Mouse (Mus musculus): ENCODE measurements around the gene Bloc1s5. TPM values are rescaled to one million over a fixed set of nuclear protein-coding genes. Genes with fewer than 3 reads are reported as not detected.

Gene Bloc1s5
- polyA plus RNA-seq, 1 experiment from 2014 or later, result 26.2 TPM

DNA sequence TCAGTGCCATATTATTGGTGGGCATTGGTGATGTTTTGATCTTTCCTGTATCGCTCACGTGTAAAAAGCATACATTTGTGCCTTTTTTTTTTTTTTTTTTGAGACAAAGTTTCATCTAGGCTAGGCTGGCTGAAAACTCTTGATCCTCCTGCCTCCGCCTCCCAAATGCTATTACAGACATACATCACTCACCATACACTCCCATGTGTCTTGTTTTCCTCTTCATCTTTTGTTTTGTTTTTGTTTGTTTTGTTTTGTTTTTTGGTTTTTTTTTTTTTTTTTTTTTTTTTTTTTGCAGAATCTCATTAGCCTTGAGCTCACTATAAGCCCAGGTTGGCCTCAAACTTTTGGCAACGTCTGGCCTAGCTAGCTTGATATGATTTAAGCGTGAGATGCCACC, 47.6 kb downstream of the Bloc1s5 start:
- Histone ChIP-seq H3K4me3 (no peak overlapping the region), H3K4me2 (replicated peaks) (no peak overlapping the region), H3K4me1 (no peaks in the 10 kb centered on the region), H3K9me3 (no peaks in the 10 kb centered on the region), H3K27ac (replicated peaks) (no peak overlapping the region), H3K9ac (replicated peaks) (no peak overlapping the region), H3K36me3 (no peaks in the 10 kb centered on the region), H3K27me3 (no peaks in the 10 kb centered on the region)
- ATAC-seq (ENCODE audit: low FRiP score, low read depth), result no peak
- 89% methylated on average over 5 of the region's 5 CpGs for WGBS

- Histone ChIP-seq H3K4me2 (replicated peaks) (no peak overlapping the region), H3K4me1 (no peaks in the 10 kb centered on the region), H3K36me3 (no peaks in the 10 kb centered on the region), H3K27me3 (no peaks in the 10 kb centered on the region), H3K9ac (replicated peaks) (no peak overlapping the region), H3K4me3 (no peak overlapping the region), H3K9me3 (no peaks in the 10 kb centered on the region), H3K27ac (replicated peaks) (no peak overlapping the region)
- WGBS, result 87% methylated on average over 4 of the region's 4 CpGs
- ATAC-seq (ENCODE audit: low FRiP score, low read depth), result no peak
These were observed 48.5 kb downstream of the Bloc1s5 start for GRCm38 (mm10) chr13:38586451-38586850.

DNA sequence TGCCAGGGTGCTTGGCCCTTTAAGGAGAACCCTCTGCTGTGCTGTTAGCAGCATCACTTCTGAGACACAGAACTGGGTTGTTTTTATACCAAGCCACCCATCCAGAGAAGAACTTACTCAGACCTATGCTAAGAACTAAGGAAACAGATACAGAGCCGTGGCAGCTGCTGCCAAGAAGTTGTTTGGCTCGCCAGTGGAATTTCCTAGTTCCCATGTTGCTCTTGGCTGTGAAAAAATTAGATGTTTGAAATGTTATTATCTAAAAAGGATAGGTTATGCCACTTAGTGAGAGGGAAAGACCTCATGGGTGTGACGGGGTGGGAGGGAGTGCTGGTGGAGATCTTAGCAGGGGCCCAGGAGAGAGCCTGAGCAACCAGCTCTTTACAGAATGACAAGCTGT, 52.1 kb downstream of the Bloc1s5 start:
- Histone ChIP-seq H3K4me1 (no peaks in the 10 kb centered on the region), H3K36me3 (no peaks in the 10 kb centered on the region), H3K9me3 (no peaks in the 10 kb centered on the region), H3K4me3 (no peak overlapping the region), H3K9ac (replicated peaks) (no peak overlapping the region), H3K27me3 (no peaks in the 10 kb centered on the region), H3K27ac (replicated peaks) (no peak overlapping the region), H3K4me2 (replicated peaks) (no peak overlapping the region)
- no peak for ATAC-seq (ENCODE audit: low FRiP score, low read depth)
- WGBS, result 93% methylated on average over 3 of the region's 3 CpGs

DNA sequence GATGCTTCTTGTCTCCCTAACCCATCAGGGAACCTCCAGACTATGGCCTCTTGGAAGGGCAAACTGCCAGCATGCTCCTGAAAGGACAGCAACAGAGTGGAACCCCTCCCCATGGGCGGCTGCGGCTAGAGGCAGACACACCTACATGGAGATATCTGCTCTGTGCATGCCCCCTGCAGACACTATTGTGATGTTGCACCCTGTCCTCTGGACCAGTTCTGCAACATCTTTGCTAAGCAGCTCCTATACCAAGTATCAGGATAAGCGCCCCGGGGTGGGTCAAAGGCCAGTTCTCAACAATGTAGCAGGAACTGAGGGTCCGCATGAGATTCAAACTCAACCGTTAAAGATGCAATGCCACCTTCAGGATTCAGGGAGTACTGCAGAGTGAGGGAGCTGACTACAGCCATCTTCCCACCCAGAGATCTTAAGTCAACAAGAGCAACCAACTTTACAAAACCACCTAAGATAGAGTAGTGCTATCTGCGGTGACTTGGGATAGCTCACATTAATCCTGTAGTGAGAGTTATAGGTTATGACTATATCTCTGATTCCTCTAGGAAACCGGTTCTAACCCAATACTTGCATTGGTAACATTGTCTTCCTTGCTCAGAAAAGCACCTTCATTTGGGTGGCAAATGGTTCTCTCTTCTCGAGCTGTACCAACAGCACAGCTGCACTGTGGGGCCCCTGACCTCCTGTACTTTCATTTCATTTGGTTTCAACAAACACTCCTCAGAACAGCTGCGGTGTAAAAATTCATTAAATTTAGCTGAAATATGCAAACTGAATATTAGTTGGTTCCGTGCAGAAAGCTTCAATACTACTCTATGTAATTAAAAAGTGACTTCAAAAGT, 54.1 kb downstream of the Bloc1s5 start:
- H3K4me2 ChIP-seq (replicated peaks), result no peak overlapping the region
- 70% methylated on average over 11 of the region's 11 CpGs for WGBS
- H3K9ac ChIP-seq (replicated peaks), result no peak overlapping the region
- no peaks in the 10 kb centered on the region for H3K36me3 ChIP-seq
- no peaks in the 10 kb centered on the region for H3K4me1 ChIP-seq
- H3K9me3 ChIP-seq, result no peaks in the 10 kb centered on the region
- no peak for ATAC-seq (ENCODE audit: low FRiP score, low read depth)
- H3K4me3 ChIP-seq, result no peak overlapping the region
- H3K27me3 ChIP-seq, result no peaks in the 10 kb centered on the region
- H3K27ac ChIP-seq (replicated peaks), result no peak overlapping the region

DNA sequence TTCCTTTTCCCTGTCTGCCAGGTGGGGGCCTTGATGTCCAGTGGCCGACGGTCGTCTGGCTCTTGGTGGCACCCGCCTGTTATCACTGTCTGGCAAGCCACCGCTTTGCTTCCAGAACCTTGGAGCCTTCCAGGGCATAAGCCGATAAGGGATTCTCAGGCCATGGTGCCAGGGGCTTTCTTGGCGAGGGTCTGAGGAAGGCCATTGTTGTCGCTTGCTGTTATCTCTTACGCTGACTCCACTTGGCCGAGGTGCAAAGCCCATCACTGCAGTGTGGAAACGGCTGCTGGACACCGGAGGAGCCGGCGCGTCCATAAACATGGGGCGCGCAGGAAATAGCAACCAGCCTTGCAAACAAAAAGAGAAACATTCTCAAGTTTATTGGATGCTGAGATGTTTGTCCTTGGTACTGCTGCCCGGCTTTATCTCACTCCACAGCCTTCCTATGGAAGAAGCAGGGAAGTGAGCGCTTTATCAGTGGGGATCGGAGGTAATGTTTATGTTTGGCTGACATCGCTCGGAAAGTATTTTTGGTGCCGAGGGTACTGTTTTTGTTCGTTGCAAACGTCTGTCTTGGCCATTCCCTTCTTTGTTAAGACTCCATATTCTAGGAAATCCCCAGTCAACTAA, 54.8 kb downstream of the Bloc1s5 start:
- ATAC-seq (ENCODE audit: low FRiP score, low read depth), result no peak
- Histone ChIP-seq H3K9ac (replicated peaks) (no peak overlapping the region), H3K27ac (replicated peaks) (no peak overlapping the region), H3K4me2 (replicated peaks) (no peak overlapping the region), H3K4me3 (no peak overlapping the region), H3K4me1 (no peaks in the 10 kb centered on the region), H3K27me3 (no peaks in the 10 kb centered on the region), H3K9me3 (no peaks in the 10 kb centered on the region), H3K36me3 (no peaks in the 10 kb centered on the region)
- WGBS, result 80% methylated on average over 25 of the region's 25 CpGs

GRCm38 (mm10) chr13:38574668-38575067, 60.2 kb downstream of the Bloc1s5 start:
- ATAC-seq (ENCODE audit: low FRiP score, low read depth), result no peak
- Histone ChIP-seq H3K27ac (replicated peaks) (no peak overlapping the region), H3K4me1 (no peaks in the 10 kb centered on the region), H3K4me3 (no peak overlapping the region), H3K36me3 (no peaks in the 10 kb centered on the region), H3K9ac (replicated peaks) (no peak overlapping the region), H3K4me2 (replicated peaks) (no peak overlapping the region), H3K27me3 (no peaks in the 10 kb centered on the region), H3K9me3 (no peaks in the 10 kb centered on the region)
- WGBS, result 81% methylated on average over 3 of the region's 3 CpGs

DNA sequence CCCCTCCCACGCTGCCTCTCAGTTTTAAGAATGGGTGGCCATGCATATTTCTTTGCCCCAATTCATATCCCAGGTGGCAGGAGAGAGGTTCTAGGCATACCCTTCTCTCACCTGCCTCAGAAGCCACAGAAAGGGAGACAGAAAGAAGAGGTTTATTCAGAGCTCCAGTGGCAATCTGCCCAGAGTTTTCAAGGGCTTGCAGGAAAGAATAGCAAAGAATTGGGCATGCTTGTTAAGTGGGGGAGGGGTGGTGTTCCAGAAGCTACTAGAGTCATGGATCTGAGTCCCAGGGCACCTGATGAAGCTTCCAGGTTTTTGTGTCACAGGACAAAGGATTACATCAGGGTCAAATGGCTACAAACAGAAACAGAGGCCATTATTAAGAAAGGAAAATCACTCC, 61.6 kb downstream of the Bloc1s5 start:
- Histone ChIP-seq H3K4me3 (no peak overlapping the region), H3K4me2 (replicated peaks) (no peak overlapping the region), H3K9me3 (no peaks in the 10 kb centered on the region), H3K9ac (replicated peaks) (no peak overlapping the region), H3K27ac (replicated peaks) (no peak overlapping the region), H3K36me3 (no peaks in the 10 kb centered on the region), H3K27me3 (no peaks in the 10 kb centered on the region), H3K4me1 (no peaks in the 10 kb centered on the region)
- no peak for ATAC-seq (ENCODE audit: low FRiP score, low read depth)
- WGBS, result 92% methylated on average over 1 of the region's 1 CpGs

DNA sequence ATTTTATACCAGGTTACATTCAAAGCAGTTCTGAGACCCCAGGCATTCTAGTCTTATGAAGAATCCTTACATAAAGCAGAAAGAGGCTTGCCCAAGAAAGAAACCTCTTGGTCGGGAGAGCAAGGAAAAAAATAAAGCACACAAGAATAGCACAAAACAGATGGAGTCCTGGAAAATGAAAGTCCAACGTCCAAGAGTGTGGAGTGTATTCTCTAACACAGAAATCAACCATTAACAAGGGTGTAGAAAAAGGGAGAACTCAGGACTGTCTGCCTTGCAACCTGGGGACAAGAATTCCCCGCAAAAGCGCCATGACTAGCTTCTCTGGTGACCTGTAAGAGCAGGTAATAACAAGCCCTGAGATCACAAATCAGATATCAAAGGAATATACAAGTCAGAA, 69.7 kb downstream of the Bloc1s5 start:
- Histone ChIP-seq H3K36me3 (no peaks in the 10 kb centered on the region), H3K27me3 (no peaks in the 10 kb centered on the region), H3K27ac (replicated peaks) (no peak overlapping the region), H3K9me3 (no peaks in the 10 kb centered on the region), H3K4me1 (no peaks in the 10 kb centered on the region), H3K4me2 (replicated peaks) (no peak overlapping the region), H3K9ac (replicated peaks) (no peak overlapping the region), H3K4me3 (no peak overlapping the region)
- 92% methylated on average over 4 of the region's 4 CpGs for WGBS
- no peak for ATAC-seq (ENCODE audit: low FRiP score, low read depth)

GRCm38 (mm10) chr13:38554611-38555010, 80.3 kb downstream of the Bloc1s5 start:
- no peak for ATAC-seq (ENCODE audit: low FRiP score, low read depth)
- WGBS, result 77% methylated on average over 11 of the region's 11 CpGs
- Histone ChIP-seq H3K9ac (replicated peaks) (no peak overlapping the region), H3K9me3 (no peaks in the 10 kb centered on the region), H3K4me3 (no peak overlapping the region), H3K27ac (replicated peaks) (no peak overlapping the region), H3K4me2 (replicated peaks) (no peak overlapping the region), H3K36me3 (no peaks in the 10 kb centered on the region), H3K4me1 (no peaks in the 10 kb centered on the region), H3K27me3 (no peaks in the 10 kb centered on the region)

- no peaks in the 10 kb centered on the region for H3K9me3 ChIP-seq
- H3K4me2 ChIP-seq (replicated peaks), result no peak overlapping the region
- no peak overlapping the region for H3K9ac ChIP-seq (replicated peaks)
- H3K36me3 ChIP-seq, result no peaks in the 10 kb centered on the region
- no peak overlapping the region for H3K4me3 ChIP-seq
- no peaks in the 10 kb centered on the region for H3K4me1 ChIP-seq
- ATAC-seq (ENCODE audit: low FRiP score, low read depth), result no peak
- no peaks in the 10 kb centered on the region for H3K27me3 ChIP-seq
- WGBS, result 81% methylated on average over 3 of the region's 3 CpGs
- H3K27ac ChIP-seq (replicated peaks), result no peak overlapping the region
These were observed 80.7 kb downstream of the Bloc1s5 start for GRCm38 (mm10) chr13:38554210-38554609.

- Histone ChIP-seq H3K9me3 (no peaks in the 10 kb centered on the region), H3K4me3 (no peak overlapping the region), H3K36me3 (no peaks in the 10 kb centered on the region), H3K4me1 (no peaks in the 10 kb centered on the region), H3K27me3 (no peaks in the 10 kb centered on the region), H3K9ac (replicated peaks) (no peak overlapping the region), H3K27ac (replicated peaks) (no peak overlapping the region), H3K4me2 (replicated peaks) (no peak overlapping the region)
- no peak for ATAC-seq (ENCODE audit: low FRiP score, low read depth)
- 77% methylated on average over 5 of the region's 5 CpGs for WGBS
These were observed 86.2 kb downstream of the Bloc1s5 start for GRCm38 (mm10) chr13:38548681-38549080.

DNA sequence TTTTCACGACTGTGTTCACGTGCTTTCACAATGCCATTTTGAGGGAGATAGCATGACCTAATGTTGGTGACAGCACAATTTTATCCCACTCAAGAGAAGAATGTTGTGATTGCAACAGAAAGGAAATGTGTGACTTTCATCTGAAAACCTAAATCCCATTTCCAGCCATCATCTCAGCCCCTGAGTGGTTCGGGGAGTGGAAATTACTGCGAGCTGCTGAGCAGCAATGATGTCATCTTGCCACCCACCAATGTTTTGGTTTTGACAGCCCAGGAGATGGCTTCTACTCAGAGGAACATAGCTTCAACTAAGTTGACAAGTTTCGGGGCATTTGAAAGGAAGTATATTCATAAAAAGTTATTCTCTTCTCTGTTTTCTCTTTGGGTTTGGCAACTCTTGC, 87.2 kb downstream of the Bloc1s5 start:
- Histone ChIP-seq H3K27ac (replicated peaks) (no peak overlapping the region), H3K36me3 (no peaks in the 10 kb centered on the region), H3K9ac (replicated peaks) (no peak overlapping the region), H3K9me3 (no peaks in the 10 kb centered on the region), H3K4me2 (replicated peaks) (no peak overlapping the region), H3K4me1 (no peaks in the 10 kb centered on the region), H3K27me3 (no peaks in the 10 kb centered on the region), H3K4me3 (no peak overlapping the region)
- 90% methylated on average over 5 of the region's 5 CpGs for WGBS
- no peak for ATAC-seq (ENCODE audit: low FRiP score, low read depth)
